Mouse (Mus musculus) megakaryocyte-erythroid progenitor cell, adult 5-6 weeks (primary cell): ENCODE data around the gene Supt7l. TPM values are rescaled to one million over a fixed set of nuclear protein-coding genes. Genes with fewer than 3 reads are reported as not detected.
A peak's percentile ranks its signal among the peaks of the same experiment; 100 is the strongest.
"Not testable (repeated sequence)": the region's sequence is repeated elsewhere in the genome, so short reads cannot be mapped to it uniquely, and the experiment has no call there.

Experiments used
- ATAC-seq: replicated peaks from 2 replicates; pipeline ENCODE4 v1.8.0; 2016; ENCODE audit warnings: mild to moderate bottlenecking, inconsistent platforms; ENCODE audit not compliant: severe bottlenecking, poor library complexity, low FRiP score, low TSS enrichment
- total RNA-seq, 2 experiments: library from RNA; stranded (forward) in 1 of 2; stranded (reverse) in 1 of 2; fragments of 200-1000, 215-1000 nt in 1 of 2; fragments of >200 nt in 1 of 2; fragmentation: Nextera tagmentation in 1 of 2; gene quantifications; 2 replicates each; pipeline ENCODE4 v1.2.3; 2014 to 2017

Supt7l gene
- total RNA-seq (2014; fragmentation: Nextera tagmentation) (18.2 and 23.9 TPM in 2 replicates), total RNA-seq (2017) (18.8 and 29.6 TPM in 2 replicates)

- ATAC-seq = not testable (repeated sequence)
These were observed at the start of gene Supt7l for GRCm38 (mm10) chr5:31527707-31528106. Gene Supt7l (minus strand): TSS chr5:31527807.

- ATAC-seq = no peak
These were observed 49.0 kb upstream of the Supt7l start for GRCm38 (mm10) chr5:31576539-31576975.

GRCm38 (mm10) chr5:31573722-31574121, 46.1 kb upstream of the Supt7l start:
- no peak for ATAC-seq

- peak; percentile 26; the same call in 1 of the 2 replicates for ATAC-seq
These were observed 43.5 kb upstream of the Supt7l start for GRCm38 (mm10) chr5:31571023-31571608.

GRCm38 (mm10) chr5:31567951-31568657, 40.5 kb upstream of the Supt7l start:
- ATAC-seq = no peak

- no peak for ATAC-seq
These were observed 38.9 kb upstream of the Supt7l start for GRCm38 (mm10) chr5:31566457-31566856.

- ATAC-seq = no peak
These were observed 38.4 kb upstream of the Supt7l start for GRCm38 (mm10) chr5:31566026-31566425.

- ATAC-seq = no peak
These were observed 37.4 kb upstream of the Supt7l start for GRCm38 (mm10) chr5:31564976-31565375.

- no peak for ATAC-seq
These were observed 36.3 kb upstream of the Supt7l start for GRCm38 (mm10) chr5:31563905-31564304.

- peak; percentile 62 for ATAC-seq
These were observed 35.9 kb upstream of the Supt7l start for GRCm38 (mm10) chr5:31563496-31563895.

- no peak for ATAC-seq
These were observed 34.5 kb upstream of the Supt7l start for GRCm38 (mm10) chr5:31562036-31562666.

- ATAC-seq = no peak
These were observed 32.7 kb upstream of the Supt7l start for GRCm38 (mm10) chr5:31560352-31560751.

GRCm38 (mm10) chr5:31559401-31559800, 31.8 kb upstream of the Supt7l start:
- ATAC-seq = no peak

GRCm38 (mm10) chr5:31535228-31535627, 7.6 kb upstream of the Supt7l start:
- no peak for ATAC-seq

GRCm38 (mm10) chr5:31528560-31528959, 953 bp upstream of the Supt7l start:
- ATAC-seq = peak; percentile 83

GRCm38 (mm10) chr5:31527117-31527680, 408 bp downstream of the Supt7l start:
- ATAC-seq = peak; percentile 24

GRCm38 (mm10) chr5:31526354-31527116, 1.1 kb downstream of the Supt7l start, which contains the start of gene Slc4a1ap:
Gene Slc4a1ap (plus strand): TSS chr5:31526995.
- ATAC-seq = peak; percentile 81

GRCm38 (mm10) chr5:31520556-31520955, 7.1 kb downstream of the Supt7l start:
- ATAC-seq = no peak

GRCm38 (mm10) chr5:31512481-31512880, 15.1 kb downstream of the Supt7l start:
- ATAC-seq = no peak
